Mouse (Mus musculus) forebrain, embryonic 11.5 days (tissue): ENCODE measurements at regions not wholly inside any gene's neighbourhood (a gene's known extent, or its start where the extent isn't known, plus 50 kb on each side); places are given as distances from the start of the nearest gene placed in this dataset.
A peak's percentile ranks its signal among the peaks of the same experiment; 100 is the strongest.

ENCODE experiments used
- ATAC-seq: fragments of 200-750 bp; cut with Nextera tagmentation; replicated peaks from 2 replicates; pipeline ENCODE4 v1.8.0; 2017; ENCODE audit warnings: moderate TSS enrichment; ENCODE audit not compliant: low FRiP score
- DNase-seq: peaks from one replicate; pipeline ENCODE4 v3.0.0-alpha.2; 2017; ENCODE audit warnings: low spot score
- H3K27ac ChIP-seq: fragments of 300-500 bp; sonication (generic); 2 replicates; pipeline ENCODE4 v1.5.1; 2014; ENCODE audit warnings: low read depth, low read length
- H3K27me3 ChIP-seq: fragments of 300-500 bp; sonication (generic); 2 replicates; pipeline ENCODE4 v1.6.1; 2014; ENCODE audit warnings: mild to moderate bottlenecking, low read length, mixed read lengths; ENCODE audit not compliant: control insufficient read depth, insufficient read depth
- H3K36me3 ChIP-seq: fragments of 300-500 bp; sonication (generic); 2 replicates; pipeline ENCODE4 v1.6.1; 2014; ENCODE audit warnings: mild to moderate bottlenecking, low read length, moderate library complexity, mixed read lengths; ENCODE audit not compliant: control insufficient read depth, insufficient read depth
- H3K4me1 ChIP-seq: fragments of 300-500 bp; sonication (generic); replicated peaks from 2 replicates; pipeline ENCODE4 v1.6.1; 2014; ENCODE audit warnings: low read length, mixed read lengths; ENCODE audit not compliant: control insufficient read depth, insufficient read depth
- H3K4me2 ChIP-seq: fragments of 300-500 bp; sonication (generic); 2 replicates; pipeline ENCODE4 v1.6.1; 2014; ENCODE audit warnings: low read depth, mild to moderate bottlenecking, low read length, moderate library complexity, mixed read lengths; ENCODE audit not compliant: severe bottlenecking
- H3K4me3 ChIP-seq: fragments of 300-500 bp; sonication (generic); 2 replicates; pipeline ENCODE4 v1.5.1; 2014; ENCODE audit warnings: low read depth, low read length
- H3K9ac ChIP-seq: fragments of 300-500 bp; sonication (generic); 2 replicates; pipeline ENCODE4 v1.6.1; 2014; ENCODE audit warnings: low read length
- H3K9me3 ChIP-seq: fragments of 300-500 bp; sonication (generic); 2 replicates; pipeline ENCODE4 v1.6.1; 2016; ENCODE audit warnings: low read length, mixed read lengths; ENCODE audit not compliant: control insufficient read depth
- WGBS: fragments of 180-500 bp; shearing (Covaris S2); extraction: QIAGEN DNeasy Blood & Tissue Kit; methylation state at CpG from one replicate; pipeline ENCODE4 v1.1.7; 2014; 5-methylcytosine and 5-hydroxymethylcytosine counted together

DNA sequence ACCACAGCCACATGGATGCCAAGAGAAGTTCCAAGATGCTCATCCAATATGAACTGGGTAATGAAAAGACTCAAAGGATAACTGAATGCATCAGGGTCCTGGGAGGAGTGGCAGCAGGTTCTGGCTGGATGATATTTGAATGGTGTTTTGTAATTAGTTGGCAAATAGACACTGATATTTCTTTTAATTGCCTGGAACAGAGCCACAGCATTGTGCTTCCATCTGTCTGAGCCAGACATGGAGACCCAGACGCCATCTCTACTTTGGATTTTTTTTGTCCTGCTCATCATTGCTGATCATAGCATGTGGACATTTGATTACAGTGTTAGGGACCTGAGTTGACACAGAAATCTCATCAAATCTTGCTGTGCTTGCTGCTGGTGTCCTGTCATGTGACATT lies 111.4 kb upstream of the Astn2 start:
- no peaks in the 10 kb centered on the region for H3K36me3 ChIP-seq
- H3K4me3 ChIP-seq, result no peak overlapping the region
- no peaks in the 10 kb centered on the region for H3K4me1 ChIP-seq
- no peak overlapping the region for H3K27ac ChIP-seq
- H3K9me3 ChIP-seq, result no peaks in the 10 kb centered on the region
- no peaks in the 10 kb centered on the region for H3K27me3 ChIP-seq
- no peak overlapping the region for H3K9ac ChIP-seq
- no peak overlapping the region for H3K4me2 ChIP-seq
- ATAC-seq (no peak), DNase-seq (no peak)
- WGBS, result 85% methylated on average over 1 of the region's 1 CpGs

DNA sequence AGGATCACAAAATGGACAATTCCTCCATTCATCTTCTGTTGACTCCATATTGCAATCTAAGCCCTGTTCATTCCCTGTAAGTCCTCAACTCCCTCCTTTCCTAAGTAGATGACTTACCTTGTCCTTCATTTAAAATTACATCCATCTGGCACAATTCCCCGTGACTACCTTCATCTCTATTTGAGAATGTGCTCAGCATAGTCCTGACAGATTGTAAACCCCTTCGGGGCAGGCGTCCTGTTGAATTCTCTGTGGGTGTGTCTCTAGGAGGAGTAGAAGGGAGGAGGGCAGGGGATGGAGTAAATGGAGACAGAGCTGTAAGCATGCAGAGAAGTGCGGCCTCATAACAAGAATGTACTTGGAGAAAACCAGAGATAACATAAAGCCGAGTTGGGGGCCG lies 79.1 kb upstream of the Astn2 start:
- no peak overlapping the region for H3K4me3 ChIP-seq
- H3K9ac ChIP-seq, result no peak overlapping the region
- H3K27me3 ChIP-seq, result no peaks in the 10 kb centered on the region
- no peak overlapping the region for H3K27ac ChIP-seq
- no peaks in the 10 kb centered on the region for H3K4me1 ChIP-seq
- WGBS, result 87% methylated on average over 6 of the region's 6 CpGs
- DNase-seq, result no peak
- no peak for ATAC-seq
- no peak overlapping the region for H3K4me2 ChIP-seq
- no peaks in the 10 kb centered on the region for H3K9me3 ChIP-seq
- no peaks in the 10 kb centered on the region for H3K36me3 ChIP-seq

DNA sequence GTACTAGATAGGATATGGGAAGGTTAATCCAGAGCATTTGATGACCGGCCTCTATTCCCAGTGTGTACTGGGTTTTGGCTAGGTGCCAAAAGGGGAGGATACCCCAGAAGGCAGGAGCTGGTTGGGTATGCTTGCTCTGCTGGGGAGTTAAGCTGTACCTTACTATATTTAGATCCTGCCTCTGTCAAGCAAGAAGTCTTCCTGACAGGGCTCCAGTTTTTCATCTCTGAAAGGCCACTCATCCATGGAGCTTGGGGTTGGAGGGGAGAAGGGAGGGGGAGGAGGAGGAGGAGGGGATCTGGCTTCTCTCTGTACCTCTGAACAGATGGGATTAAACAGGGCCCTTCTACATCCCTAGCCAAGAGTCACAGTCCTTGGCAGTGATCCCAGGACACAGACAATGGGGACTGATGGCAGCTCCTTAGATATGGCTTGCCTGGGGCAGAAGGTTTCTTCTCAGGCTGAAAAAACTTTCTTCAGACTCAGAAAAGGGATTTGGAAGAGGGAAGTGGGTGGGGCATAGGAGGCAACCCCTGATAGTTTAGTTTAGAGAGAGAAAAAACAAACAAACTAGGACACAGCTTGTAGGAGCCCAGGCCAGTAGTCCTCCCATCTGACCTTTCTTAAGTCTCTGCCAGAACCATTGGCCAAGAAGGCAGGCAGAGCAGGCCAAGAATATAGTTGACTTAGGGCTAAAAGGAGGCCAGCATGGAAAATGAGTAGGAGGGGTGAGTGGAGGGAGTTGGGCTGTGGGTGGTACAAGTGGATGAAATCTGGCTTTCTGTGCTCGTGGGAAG lies 78.3 kb upstream of the Astn2 start:
- no peak overlapping the region for H3K9ac ChIP-seq
- H3K27ac ChIP-seq, result no peak overlapping the region
- no peaks in the 10 kb centered on the region for H3K36me3 ChIP-seq
- H3K27me3 ChIP-seq, result no peaks in the 10 kb centered on the region
- no peak for DNase-seq
- H3K4me3 ChIP-seq, result no peak overlapping the region
- WGBS, result 67% methylated on average over 2 of the region's 2 CpGs
- H3K4me2 ChIP-seq, result no peak overlapping the region
- ATAC-seq, result peak; percentile 61; the same call in 1 of the 2 replicates
- H3K4me1 ChIP-seq, result no peaks in the 10 kb centered on the region
- H3K9me3 ChIP-seq, result no peaks in the 10 kb centered on the region

DNA sequence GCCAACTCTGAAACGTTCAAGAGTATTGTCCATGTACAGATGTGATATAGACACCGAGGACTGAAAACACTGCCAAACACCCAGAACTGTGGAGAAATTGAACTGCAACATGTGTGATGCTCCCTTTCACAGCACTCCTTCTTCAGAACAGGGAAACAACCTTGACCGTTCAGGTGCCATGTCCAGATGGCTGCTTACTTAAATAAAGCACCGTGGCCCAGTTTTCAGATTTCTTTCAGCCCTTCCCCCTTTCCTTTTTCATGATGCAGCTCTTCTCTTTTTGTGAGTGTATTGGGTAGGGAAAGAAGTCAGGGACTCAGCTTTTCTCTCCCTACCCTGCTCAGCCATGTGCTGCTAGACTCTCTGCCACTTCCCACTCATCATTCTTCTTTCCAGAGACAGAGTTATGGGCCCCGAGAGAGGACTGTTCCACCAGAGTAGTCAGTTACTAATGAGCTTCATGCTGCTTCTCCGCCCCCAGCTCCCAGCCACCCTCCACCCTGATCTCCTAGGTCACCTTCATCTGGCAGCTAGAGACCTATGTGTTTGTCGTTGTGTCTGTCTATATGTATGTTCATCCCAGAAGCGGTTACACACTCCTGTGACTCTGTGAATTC lies 74.3 kb upstream of the Astn2 start:
- H3K4me2 ChIP-seq, result no peak overlapping the region
- H3K36me3 ChIP-seq, result no peaks in the 10 kb centered on the region
- H3K27me3 ChIP-seq, result no peaks in the 10 kb centered on the region
- H3K4me1 ChIP-seq, result no peaks in the 10 kb centered on the region
- no peaks in the 10 kb centered on the region for H3K9me3 ChIP-seq
- DNase-seq (no peak), ATAC-seq (no peak)
- no peak overlapping the region for H3K4me3 ChIP-seq
- 88% methylated on average over 8 of the region's 8 CpGs for WGBS
- H3K27ac ChIP-seq, result no peak overlapping the region
- H3K9ac ChIP-seq, result no peak overlapping the region
